Mouse (Mus musculus): ENCODE results near the gene Gpank1.

Gene Gpank1

DNA sequence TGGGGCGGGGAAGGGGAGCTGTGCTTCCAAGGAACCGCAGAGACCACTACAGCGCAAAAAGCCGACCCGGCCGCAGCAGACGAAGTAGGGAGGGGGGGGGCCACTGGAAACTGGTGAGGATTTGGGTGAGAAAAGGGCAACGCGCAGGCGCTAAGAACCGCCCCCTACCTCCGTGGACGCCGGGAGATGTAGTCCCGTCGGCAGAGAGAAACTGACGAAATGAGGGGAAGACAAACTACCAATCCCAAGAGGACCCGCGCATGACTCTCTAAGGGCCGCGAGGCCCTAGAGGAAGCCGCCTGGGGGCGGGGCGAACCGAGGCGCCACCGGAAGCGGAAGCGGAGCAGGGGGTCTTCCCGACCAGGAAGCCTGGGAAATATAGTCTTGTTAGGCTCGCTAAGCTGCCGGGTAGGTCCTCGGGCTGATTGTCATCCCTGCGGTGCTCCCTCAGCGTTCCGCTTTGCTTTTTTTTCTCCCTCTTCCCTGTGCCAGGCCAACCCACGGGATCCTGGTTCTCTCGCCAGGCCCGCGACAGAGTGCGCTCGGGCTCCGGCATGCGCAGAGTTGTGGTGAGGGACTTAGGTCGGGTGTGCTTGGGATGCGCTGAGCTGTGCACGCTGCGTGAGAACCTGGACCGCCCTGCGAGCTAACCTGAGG is at the start of gene Gpank1:
Gene Gpank1 (plus strand): TSS at position 313 of the 657 bp plus-strand sequence.
- DNase-seq (ENCODE audit: low read depth) = peak; percentile 97

DNA sequence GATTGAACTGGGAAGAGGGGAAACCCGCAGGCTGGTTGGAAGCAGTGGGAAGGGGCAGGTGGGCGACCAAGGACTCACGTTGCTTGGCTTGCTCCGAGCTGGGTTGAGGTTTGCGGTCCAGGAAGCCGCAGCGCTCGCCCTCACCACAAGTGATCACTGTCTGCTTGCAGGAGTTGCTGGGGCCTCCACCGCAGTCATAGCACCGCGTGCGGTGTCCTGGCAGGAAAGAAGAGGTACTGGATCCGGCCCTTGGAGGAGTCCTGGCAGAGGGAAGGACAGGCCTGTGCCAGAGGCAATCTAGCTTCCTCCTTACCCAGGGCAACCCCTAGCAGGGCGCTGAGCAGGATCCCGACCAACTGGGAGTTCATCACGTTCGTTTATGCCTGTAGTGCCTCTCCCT is 47.2 kb upstream of the Gpank1 start:
- DNase-seq (ENCODE audit: low read depth) = no peak

DNA sequence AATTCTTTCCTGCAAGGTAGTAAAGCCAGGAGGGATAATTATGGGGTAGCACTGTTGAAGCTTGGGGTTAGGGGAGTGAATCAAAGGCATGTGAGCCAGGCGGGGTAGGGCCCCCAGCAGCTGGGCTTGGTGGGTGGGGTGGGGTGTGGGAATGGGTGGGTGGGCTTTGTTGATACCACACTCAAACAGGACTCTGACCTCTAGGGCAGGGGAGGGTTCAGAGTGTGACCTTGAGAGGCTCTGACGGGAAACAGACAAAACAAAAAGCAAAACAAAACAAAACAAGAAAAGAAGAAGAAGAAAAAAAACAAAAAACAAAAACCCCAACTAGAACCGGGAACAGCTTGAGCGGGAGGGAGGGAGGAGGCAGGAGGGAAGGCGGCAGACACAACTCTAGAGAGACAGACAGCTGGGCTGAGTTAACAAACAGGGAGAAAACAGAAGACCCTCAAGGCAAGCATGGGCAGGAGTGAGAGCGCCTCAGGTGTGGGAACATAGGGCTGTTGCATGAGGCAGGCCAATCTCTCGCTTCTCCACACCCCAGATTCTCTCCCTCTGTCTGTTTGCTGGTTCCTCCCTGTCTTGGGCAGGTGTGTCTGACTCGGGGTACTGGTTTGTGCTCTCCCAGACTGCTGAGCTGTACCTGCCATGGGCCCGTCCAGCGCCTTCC is 44.6 kb upstream of the Gpank1 start, which contains the start of gene Ly6g6e:
Gene Ly6g6e (plus strand): TSS at position 396 of the 670 bp plus-strand sequence.
- DNase-seq (ENCODE audit: low read depth) = no peak

DNA sequence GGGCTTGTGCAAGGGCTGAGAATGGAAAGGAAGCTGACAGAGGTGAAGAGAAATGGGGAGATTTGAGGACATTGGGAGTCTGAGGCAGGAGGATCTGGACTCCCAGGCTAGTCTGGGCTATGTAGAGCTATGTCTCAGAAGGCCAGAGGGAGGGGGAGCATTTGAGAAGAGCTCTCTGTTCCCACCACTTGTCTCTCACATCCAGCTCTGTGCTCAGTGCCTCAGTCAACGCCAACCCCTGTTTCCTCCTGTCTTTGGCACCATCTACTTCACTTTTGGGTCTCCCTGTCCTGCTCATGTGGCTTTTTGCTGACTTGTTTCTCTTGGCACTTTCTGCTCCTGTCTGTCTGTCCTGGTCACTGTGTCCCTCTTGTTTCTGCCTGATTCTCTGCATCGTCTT is 44.0 kb upstream of the Gpank1 start:
- no peak for DNase-seq (ENCODE audit: low read depth)

DNA sequence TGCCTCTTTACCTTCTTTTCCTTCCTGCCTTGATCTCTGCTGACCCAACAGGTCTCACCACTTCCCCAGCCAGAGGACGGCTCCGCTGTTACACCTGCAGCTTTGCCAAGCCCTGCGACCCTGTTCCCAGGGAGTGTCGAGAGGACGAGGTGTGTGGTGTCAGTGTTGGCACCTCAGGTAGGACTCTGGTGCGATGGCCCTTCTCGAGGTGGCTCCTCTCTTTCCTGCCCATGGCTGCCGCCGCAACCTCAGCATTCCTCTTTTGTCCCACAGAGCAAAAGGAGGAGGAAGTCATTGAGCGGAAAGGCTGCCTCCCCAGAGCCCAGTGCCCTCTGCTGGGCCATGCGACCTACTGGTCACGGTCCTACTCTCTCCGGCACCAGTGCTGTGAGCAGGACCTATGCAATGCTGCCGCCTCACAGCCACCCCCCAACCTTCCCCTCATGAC is 43.4 kb upstream of the Gpank1 start, which contains the start of gene Ly6g6d:
Gene Ly6g6d (minus strand): TSS at position 280 of the 448 bp plus-strand sequence.
- no peak for DNase-seq (ENCODE audit: low read depth)

DNA sequence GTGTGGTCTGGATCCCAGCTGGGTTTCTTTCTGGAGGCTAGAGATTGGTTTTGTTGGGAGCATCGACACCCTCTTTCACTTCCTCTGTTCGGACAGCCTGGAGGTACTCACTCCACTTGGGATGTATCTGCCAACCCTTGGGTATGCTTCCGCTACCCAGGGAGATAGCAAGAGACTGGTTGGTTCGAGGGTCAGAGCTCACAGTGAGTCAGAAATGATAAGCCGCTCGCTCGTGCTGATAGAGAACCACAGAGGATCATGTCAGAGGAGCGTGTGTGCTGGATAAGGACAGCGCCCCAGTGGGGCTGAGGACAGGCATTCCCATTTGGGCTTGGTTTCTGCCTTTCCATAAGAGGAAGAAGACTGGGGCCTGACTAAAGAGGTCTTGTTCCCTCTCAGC is 41.5 kb upstream of the Gpank1 start:
- peak; percentile 70 for DNase-seq (ENCODE audit: low read depth)

GRCm38 (mm10) chr17:35080248-35080647 is 41.0 kb upstream of the Gpank1 start:
- no peak for DNase-seq (ENCODE audit: low read depth)

- no peak for DNase-seq (ENCODE audit: low read depth)
Measured at GRCm38 (mm10) chr17:35080710-35081109, 40.5 kb upstream of the Gpank1 start.

GRCm38 (mm10) chr17:35082841-35083576 is 38.2 kb upstream of the Gpank1 start:
- DNase-seq (ENCODE audit: low read depth) = no peak

DNA sequence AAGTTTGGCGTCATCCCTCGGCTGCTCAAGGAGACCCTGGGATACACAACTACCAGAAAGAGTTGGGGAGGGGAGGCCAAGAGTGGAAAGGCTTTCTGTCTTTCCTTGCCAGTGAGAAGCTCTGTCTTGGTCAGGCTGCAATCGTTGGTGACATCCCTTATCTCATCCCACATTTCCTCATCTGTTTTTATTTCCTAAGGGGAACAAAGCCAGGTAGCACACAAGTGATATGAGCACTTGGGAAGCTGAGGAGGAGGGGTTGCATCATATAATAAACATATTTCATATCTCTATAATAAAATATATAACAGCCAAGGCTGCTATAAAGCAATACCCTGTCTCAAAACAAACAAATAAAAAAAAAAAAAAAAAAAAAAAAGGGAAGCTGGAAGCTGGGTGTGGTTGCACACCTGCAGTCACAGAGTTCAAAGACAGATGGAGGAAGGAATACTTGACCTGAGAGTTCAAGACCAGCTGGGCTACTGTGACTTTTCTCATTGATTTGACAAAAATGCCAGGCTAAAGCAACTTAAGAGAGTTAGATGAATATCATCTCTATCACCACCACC is 37.2 kb upstream of the Gpank1 start:
- DNase-seq (ENCODE audit: low read depth) = no peak

- no peak for DNase-seq (ENCODE audit: low read depth)
Measured at GRCm38 (mm10) chr17:35085208-35085865, 35.9 kb upstream of the Gpank1 start, which contains the start of gene Ly6g6f. Ly6g6f (minus strand) TSS chr17:35085610.

DNA sequence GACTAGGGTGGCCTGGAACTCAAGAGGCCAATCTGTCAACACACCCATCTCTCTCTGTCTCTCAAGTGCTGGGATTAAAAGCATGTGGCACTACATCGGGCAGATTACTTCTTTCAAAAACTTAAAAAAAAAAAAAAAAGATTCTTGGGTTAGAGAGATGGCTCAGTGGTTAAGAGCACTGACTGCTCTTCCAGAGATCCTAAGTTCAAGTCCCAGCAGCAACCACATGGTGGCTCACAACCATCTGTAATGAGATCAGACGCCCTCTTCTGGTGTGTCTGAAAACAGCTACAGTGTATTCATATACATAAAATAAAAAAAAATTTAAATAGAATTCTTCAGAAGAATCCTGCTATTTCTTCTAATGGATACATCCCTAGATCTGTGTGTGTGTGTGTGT is 33.1 kb upstream of the Gpank1 start:
- DNase-seq (ENCODE audit: low read depth) = no peak

- DNase-seq (ENCODE audit: low read depth) = peak; percentile 84
Measured at GRCm38 (mm10) chr17:35088825-35089644, 32.2 kb upstream of the Gpank1 start, which contains the start of gene Abhd16a. Abhd16a (plus strand) TSS chr17:35089263.

- no peak for DNase-seq (ENCODE audit: low read depth)
Measured at GRCm38 (mm10) chr17:35090166-35090932, 30.9 kb upstream of the Gpank1 start.

DNA sequence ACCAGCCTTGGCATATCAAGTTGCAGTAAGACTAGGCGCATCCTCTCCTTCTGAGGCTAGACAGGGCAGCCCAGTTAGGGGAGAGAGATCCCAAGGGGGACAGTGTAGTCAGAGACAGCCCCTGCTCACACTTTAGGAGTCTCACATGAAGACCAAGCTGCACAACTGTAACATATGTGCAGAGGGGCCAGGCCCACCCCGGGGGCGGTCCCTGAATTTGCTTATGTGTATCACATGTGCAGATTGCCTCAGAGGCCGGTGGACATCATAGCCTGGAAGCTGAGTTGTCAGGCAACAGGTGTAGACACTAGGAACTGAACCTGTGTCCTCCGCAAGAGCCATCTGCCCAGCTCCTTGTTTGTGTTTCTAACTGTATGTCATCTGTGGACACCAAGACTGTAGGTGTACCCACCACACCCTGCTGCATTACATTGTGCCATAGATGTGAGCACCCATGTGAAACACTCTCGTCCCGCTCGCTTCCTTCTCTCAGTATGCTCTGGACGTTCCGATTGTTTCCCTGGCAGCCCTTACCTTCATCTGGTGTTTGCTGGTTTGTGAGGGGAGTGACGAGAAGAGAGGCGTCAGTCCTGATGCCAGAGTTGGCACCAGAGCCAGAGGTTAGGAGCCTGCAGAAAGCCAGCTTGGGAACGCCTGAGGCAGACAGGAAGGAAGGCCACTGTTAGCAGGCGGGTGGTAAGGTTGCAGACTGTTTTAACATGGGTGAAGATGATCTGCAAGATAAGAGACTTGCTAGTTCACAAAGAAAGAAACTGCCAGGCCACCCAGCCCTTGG is 28.7 kb upstream of the Gpank1 start:
- no peak for DNase-seq (ENCODE audit: low read depth)

- no peak for DNase-seq (ENCODE audit: low read depth)
Measured at GRCm38 (mm10) chr17:35094475-35095365, 26.5 kb upstream of the Gpank1 start.

DNA sequence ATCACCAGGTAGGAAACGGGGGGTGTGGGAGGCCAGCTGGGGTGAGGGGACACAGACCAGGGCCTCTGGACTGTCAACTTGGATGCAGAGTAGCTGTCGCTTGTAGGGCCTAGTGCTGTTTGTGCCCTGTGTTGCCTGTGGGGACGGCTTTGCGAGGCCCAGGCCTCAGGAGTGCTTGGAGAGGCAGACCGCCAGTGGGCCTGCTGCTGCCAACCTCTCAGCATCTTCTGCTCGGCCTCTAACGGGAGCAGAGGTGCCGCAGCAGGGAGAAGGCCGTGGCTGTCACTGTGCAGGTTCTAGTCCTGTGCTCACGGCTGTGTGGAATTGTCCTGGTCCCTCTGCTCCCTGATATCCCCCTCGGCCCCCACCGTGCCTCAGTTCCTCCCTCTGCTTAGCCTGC is 24.7 kb upstream of the Gpank1 start:
- no peak for DNase-seq (ENCODE audit: low read depth)

GRCm38 (mm10) chr17:35097164-35097655 is 24.0 kb upstream of the Gpank1 start:
- DNase-seq (ENCODE audit: low read depth) = no peak
